Mouse (Mus musculus) stomach, postnatal 0 days (tissue): ENCODE data around the gene 1110002E22Rik.

ENCODE experiments used
- CTCF ChIP-seq: IDR thresholded peaks from 2 replicates; pipeline ENCODE4 v1.5.1; 2016; ENCODE audit warnings: antibody characterized with exemption, low read depth, mild to moderate bottlenecking, moderate library complexity
- EP300 ChIP-seq: optimal IDR thresholded peaks from 2 replicates; pipeline ENCODE3; 2016; ENCODE audit warnings: antibody characterized with exemption

GRCm38 (mm10) chr3:138058226-138058625 is 6.6 kb upstream of the 1110002E22Rik start:
- TF ChIP-seq EP300 (no peak), CTCF (no peak)
